Mouse (Mus musculus): ENCODE results near the gene Col6a2. TPM values are rescaled to one million over a fixed set of nuclear protein-coding genes. Genes with fewer than 3 reads are reported as not detected.

The Col6a2 gene
- polyA plus RNA-seq, 1 experiment: 47.2 TPM

DNA sequence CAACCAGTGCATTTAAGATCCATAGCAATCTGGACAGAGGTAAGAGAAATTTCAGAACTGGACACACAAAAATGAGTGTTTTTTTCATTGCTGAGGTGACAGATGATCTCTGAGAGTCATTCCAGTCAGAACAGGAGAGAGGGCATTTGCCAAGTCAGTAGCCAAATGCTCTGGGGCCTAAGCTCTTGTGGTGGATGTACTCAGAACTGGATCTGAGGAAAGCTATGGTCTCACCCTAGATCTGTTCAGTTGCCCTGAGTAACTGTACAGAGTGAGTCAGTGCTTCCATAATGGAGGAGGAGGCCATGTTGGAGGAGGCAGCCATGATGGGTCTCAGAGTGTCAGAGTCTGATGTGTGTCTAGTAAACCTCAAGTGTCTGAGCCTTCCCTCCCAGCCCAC is 21.6 kb upstream of the Col6a2 start:
- Histone ChIP-seq H3K36me3 (ENCODE audit: control insufficient read depth, insufficient read depth, low read length) (no peaks in the 10 kb centered on the region), H3K27me3 (ENCODE audit: control insufficient read depth, insufficient read depth, low read length) (no peaks in the 10 kb centered on the region), H3K4me1 (replicated peaks; ENCODE audit: control insufficient read depth, insufficient read depth, low read length) (no peaks in the 10 kb centered on the region), H3K27ac (ENCODE audit: control insufficient read depth, insufficient read depth, low read length) (no peak overlapping the region), H3K4me3 (ENCODE audit: control insufficient read depth, insufficient read depth, low read length) (no peak overlapping the region)
- no peak for DNase-seq
- TF ChIP-seq POLR2A (IDR thresholded peaks at IDR 0.05; ENCODE audit: control insufficient read depth, extremely low read depth, insufficient read depth, low read length, poor library complexity) (no peak), CTCF (IDR thresholded peaks at IDR 0.05; ENCODE audit: borderline replicate concordance, control insufficient read depth, extremely low read depth, insufficient read depth, low read length, poor library complexity) (no peak)

GRCm38 (mm10) chr10:76643999-76644398 is 20.6 kb upstream of the Col6a2 start:
- DNase-seq: no peak
- H3K36me3 ChIP-seq (ENCODE audit: control insufficient read depth, insufficient read depth, low read length): no peaks in the 10 kb centered on the region
- no peak for TF ChIP-seq CTCF (IDR thresholded peaks at IDR 0.05; ENCODE audit: borderline replicate concordance, control insufficient read depth, extremely low read depth, insufficient read depth, low read length, poor library complexity)
- H3K4me3 ChIP-seq (ENCODE audit: control insufficient read depth, insufficient read depth, low read length): no peak overlapping the region
- WGBS: 93% methylated on average over 4 of the region's 4 CpGs
- no peak overlapping the region for H3K27ac ChIP-seq (ENCODE audit: control insufficient read depth, insufficient read depth, low read length)
- no peaks in the 10 kb centered on the region for H3K27me3 ChIP-seq (ENCODE audit: control insufficient read depth, insufficient read depth, low read length)
- H3K4me1 ChIP-seq (replicated peaks; ENCODE audit: control insufficient read depth, insufficient read depth, low read length): no peaks in the 10 kb centered on the region

DNA sequence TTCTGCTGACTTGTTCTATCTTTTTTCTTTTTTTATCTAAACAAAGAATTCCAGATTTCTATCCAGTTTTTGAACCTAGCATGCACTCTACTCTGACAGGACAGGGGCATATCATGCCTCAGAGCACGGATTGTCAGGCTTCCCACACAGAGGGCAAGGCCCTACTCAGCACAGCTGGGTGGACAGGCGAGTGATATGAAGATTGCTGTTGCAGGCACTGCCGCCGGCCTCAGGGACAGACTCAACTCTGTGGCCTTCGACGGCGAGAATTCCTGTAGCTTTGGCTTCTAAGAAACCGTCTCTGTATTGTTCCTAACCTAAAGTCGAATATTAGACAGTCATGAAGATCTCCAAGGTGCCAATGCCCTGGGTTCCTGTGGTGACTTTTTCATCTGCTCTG is 20.0 kb upstream of the Col6a2 start:
- no peak for DNase-seq
- Histone ChIP-seq H3K27me3 (ENCODE audit: control insufficient read depth, insufficient read depth, low read length) (no peaks in the 10 kb centered on the region), H3K27ac (ENCODE audit: control insufficient read depth, insufficient read depth, low read length) (no peak overlapping the region), H3K4me3 (ENCODE audit: control insufficient read depth, insufficient read depth, low read length) (no peak overlapping the region), H3K4me1 (replicated peaks; ENCODE audit: control insufficient read depth, insufficient read depth, low read length) (no peaks in the 10 kb centered on the region), H3K36me3 (ENCODE audit: control insufficient read depth, insufficient read depth, low read length) (no peaks in the 10 kb centered on the region)
- WGBS: 90% methylated on average over 9 of the region's 9 CpGs
- TF ChIP-seq CTCF (IDR thresholded peaks at IDR 0.05; ENCODE audit: borderline replicate concordance, control insufficient read depth, extremely low read depth, insufficient read depth, low read length, poor library complexity) (no peak), POLR2A (IDR thresholded peaks at IDR 0.05; ENCODE audit: control insufficient read depth, extremely low read depth, insufficient read depth, low read length, poor library complexity) (no peak)

- H3K27me3 ChIP-seq (ENCODE audit: control insufficient read depth, insufficient read depth, low read length): no peaks in the 10 kb centered on the region
- H3K4me1 ChIP-seq (replicated peaks; ENCODE audit: control insufficient read depth, insufficient read depth, low read length): no peaks in the 10 kb centered on the region
- DNase-seq: no peak
- no peak overlapping the region for H3K4me3 ChIP-seq (ENCODE audit: control insufficient read depth, insufficient read depth, low read length)
- TF ChIP-seq POLR2A (IDR thresholded peaks at IDR 0.05; ENCODE audit: control insufficient read depth, extremely low read depth, insufficient read depth, low read length, poor library complexity) (no peak), CTCF (IDR thresholded peaks at IDR 0.05; ENCODE audit: borderline replicate concordance, control insufficient read depth, extremely low read depth, insufficient read depth, low read length, poor library complexity) (no peak)
- H3K27ac ChIP-seq (ENCODE audit: control insufficient read depth, insufficient read depth, low read length): no peak overlapping the region
- no peaks in the 10 kb centered on the region for H3K36me3 ChIP-seq (ENCODE audit: control insufficient read depth, insufficient read depth, low read length)
- 87% methylated on average over 9 of the region's 9 CpGs for WGBS
Observed at GRCm38 (mm10) chr10:76642628-76643434, 19.4 kb upstream of the Col6a2 start.

- no peak for TF ChIP-seq POLR2A (IDR thresholded peaks at IDR 0.05; ENCODE audit: control insufficient read depth, extremely low read depth, insufficient read depth, low read length, poor library complexity)
- no peak for TF ChIP-seq CTCF (IDR thresholded peaks at IDR 0.05; ENCODE audit: borderline replicate concordance, control insufficient read depth, extremely low read depth, insufficient read depth, low read length, poor library complexity)
- DNase-seq: no peak
- Histone ChIP-seq H3K27ac (ENCODE audit: control insufficient read depth, insufficient read depth, low read length) (no peak overlapping the region), H3K4me3 (ENCODE audit: control insufficient read depth, insufficient read depth, low read length) (no peak overlapping the region), H3K36me3 (ENCODE audit: control insufficient read depth, insufficient read depth, low read length) (no peaks in the 10 kb centered on the region), H3K27me3 (ENCODE audit: control insufficient read depth, insufficient read depth, low read length) (no peaks in the 10 kb centered on the region), H3K4me1 (replicated peaks; ENCODE audit: control insufficient read depth, insufficient read depth, low read length) (no peaks in the 10 kb centered on the region)
- 90% methylated on average over 13 of the region's 13 CpGs for WGBS
Observed at GRCm38 (mm10) chr10:76641894-76642627, 18.6 kb upstream of the Col6a2 start.

GRCm38 (mm10) chr10:76639952-76640351 is 16.5 kb upstream of the Col6a2 start:
- H3K27ac ChIP-seq (ENCODE audit: control insufficient read depth, insufficient read depth, low read length): no peak overlapping the region
- TF ChIP-seq POLR2A (IDR thresholded peaks at IDR 0.05; ENCODE audit: control insufficient read depth, extremely low read depth, insufficient read depth, low read length, poor library complexity) (no peak), CTCF (IDR thresholded peaks at IDR 0.05; ENCODE audit: borderline replicate concordance, control insufficient read depth, extremely low read depth, insufficient read depth, low read length, poor library complexity) (no peak)
- no peak for DNase-seq
- no peak overlapping the region for H3K4me3 ChIP-seq (ENCODE audit: control insufficient read depth, insufficient read depth, low read length)
- 94% methylated on average over 2 of the region's 2 CpGs for WGBS
- no peaks in the 10 kb centered on the region for H3K4me1 ChIP-seq (replicated peaks; ENCODE audit: control insufficient read depth, insufficient read depth, low read length)
- H3K27me3 ChIP-seq (ENCODE audit: control insufficient read depth, insufficient read depth, low read length): no peaks in the 10 kb centered on the region
- H3K36me3 ChIP-seq (ENCODE audit: control insufficient read depth, insufficient read depth, low read length): no peaks in the 10 kb centered on the region
